Mouse (Mus musculus): ENCODE measurements around the gene Olfr522. TPM values are rescaled to one million over a fixed set of nuclear protein-coding genes. Genes with fewer than 3 reads are reported as not detected.
A peak's percentile ranks its signal among the peaks of the same experiment; 100 is the strongest.
"Not testable (repeated sequence)": the region's sequence is repeated elsewhere in the genome, so short reads cannot be mapped to it uniquely, and the experiment has no call there.

The Olfr522 gene
- total RNA-seq, 2 experiments from 2014 or later: not detected

DNA sequence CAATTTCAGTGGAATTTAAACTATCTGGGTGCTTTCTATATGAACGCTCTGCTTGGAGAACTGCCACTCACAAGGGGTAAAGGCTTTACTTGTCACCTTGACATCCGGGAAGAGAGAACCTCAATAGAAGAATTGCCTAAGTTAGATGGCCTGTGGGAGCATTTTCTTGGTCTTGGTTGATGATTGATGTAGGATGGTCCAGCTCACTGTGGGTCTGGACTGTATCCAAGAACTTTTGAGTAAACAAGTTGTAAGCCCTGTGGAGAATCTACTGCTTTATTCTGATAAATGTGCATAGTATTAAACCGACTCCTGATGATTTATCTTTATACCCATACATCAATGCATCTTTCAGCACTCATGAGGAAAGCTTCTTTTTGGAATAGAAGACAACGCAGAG is 4.8 kb upstream of the Olfr522 start:
- ATAC-seq (replicated peaks; ENCODE audit: low FRiP score, poor library complexity, severe bottlenecking): no peak

DNA sequence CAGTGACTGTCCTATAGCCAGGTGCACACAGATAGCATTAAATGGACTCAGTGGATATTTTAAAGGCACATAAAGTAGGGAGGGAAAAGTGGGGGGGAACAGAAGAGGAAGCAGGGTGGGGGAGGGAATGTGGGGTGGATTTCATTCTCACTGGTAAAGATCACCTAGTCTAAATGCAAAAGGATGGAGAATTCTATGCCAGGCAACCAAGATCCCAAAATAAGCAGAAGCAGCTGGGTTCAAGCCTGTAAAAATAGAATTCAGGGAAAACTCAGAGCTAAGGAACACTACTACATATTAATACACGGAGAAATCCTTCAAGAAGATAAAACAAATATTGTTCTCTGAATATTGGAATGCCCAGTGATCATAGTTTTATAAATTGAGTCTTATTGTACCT is 3.4 kb upstream of the Olfr522 start:
- no peak for ATAC-seq (replicated peaks; ENCODE audit: low FRiP score, poor library complexity, severe bottlenecking)

DNA sequence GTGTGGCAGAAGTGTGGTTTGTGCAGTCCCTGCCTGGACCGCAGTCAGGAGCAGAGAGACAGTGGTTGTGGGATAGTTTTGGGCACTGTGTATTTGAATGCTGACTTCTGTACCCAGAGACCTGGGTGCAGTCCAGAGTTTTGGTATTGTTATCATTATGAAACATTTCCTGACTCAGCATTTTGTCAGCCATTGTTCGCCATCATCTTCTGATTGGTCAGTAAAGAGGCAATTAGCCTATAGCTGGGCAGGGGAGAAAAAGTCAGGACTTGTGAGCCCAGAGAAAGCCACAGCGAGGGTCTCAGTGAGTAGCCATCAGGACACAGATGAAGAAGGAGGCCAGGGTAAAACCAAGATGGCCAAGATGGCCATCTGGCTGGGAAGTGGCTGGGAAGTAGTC is 4.2 kb downstream of the Olfr522 start:
- no peak for ATAC-seq (replicated peaks; ENCODE audit: low FRiP score, poor library complexity, severe bottlenecking)

DNA sequence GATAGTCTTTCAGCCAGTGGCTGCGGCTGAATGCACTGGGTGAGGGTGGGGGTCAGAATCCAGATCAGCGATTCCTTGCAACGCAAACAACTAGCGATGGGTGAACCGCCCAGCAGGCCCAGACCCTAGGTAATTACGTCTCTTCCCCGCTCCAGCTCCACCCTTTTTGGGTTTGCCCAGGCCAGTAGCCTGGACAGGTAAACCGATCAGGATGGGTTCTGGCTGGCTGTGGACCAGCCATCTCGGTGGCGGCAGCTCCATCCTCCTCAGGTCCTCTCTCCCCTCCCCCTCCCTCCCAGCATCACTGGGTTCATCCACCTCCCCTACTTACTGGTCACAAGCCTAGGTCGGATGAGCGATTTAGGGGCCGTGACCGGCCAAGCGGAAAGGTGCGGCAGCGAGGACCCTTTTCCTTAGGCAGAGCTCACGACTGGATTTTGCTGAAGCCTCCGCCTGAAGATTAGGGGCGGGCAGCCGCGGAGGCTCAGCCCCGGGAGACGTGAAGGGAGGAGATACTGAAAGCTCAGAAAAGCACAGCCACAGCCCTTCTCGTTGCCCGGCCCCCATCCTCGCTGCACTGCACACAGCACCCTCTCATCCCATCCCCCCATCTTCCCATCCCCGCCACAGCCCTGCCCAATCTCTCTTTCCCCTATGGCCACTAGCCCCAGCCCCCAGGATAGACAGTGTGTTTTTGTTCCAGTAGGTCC is 10.2 kb downstream of the Olfr522 start, which contains the start of gene Sprn:
TSS of gene Sprn (minus strand) at position 660 of the 710 bp plus-strand sequence.
- no peak for ATAC-seq (replicated peaks; ENCODE audit: low FRiP score, poor library complexity, severe bottlenecking)

DNA sequence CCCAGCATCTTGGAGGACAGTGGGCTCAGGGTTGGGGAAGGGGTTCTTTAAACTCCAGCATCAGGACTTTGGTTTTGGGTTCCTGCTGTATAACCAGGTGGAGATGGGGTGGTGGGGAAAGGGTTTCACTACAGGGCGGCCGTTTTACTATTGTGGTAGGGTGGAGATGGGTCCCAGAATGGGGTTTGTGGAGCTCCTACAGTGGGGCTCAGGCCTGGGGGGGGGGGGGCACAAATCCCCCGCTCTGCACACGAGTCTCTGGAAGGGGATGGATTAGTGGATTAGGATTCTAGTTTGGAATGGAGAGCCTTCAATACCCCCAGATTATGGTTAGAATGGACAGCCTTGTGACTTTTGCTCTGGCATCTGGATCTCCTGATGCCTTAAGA is 10.7 kb downstream of the Olfr522 start:
- no peak for ATAC-seq (replicated peaks; ENCODE audit: low FRiP score, poor library complexity, severe bottlenecking)

DNA sequence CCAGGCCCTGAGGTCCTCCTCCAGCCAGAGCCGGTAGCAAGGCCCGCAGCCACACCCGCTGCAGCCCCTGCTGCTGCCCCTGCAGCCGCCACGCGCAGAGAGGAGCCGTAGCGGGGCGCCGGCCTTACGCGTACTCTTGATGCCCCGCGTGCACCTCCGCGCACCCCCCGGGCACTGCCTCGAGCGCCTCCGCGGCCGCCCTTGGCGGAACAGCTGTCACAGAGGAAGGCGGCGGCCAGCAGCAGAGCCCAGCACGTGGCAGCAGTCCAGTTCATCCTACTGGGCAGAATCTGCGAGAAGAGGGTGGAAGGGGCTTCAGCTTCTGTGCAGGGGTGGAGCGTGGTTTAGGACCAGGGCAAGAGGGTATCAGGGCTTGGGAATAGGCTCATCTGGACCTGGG is 11.2 kb downstream of the Olfr522 start:
- ATAC-seq (replicated peaks; ENCODE audit: low FRiP score, poor library complexity, severe bottlenecking): no peak

DNA sequence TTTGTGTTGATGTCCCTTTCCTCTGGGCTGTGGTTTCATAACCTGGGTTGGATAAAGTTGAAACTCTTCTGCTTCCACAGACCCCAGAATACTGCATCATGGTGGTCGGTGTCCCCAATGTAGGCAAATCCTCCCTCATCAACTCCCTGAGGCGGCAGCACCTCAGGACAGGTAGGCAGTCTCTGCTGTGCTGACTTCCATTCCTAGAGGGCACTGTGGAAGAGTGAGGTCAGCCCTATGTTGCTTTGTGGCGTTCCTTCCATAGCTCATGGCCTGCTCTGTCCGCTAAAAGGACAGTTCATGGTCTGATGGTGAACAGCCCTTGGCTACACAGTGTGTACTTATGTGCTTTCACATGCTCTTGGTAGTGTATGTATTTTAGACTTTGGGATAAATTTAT is 20.0 kb downstream of the Olfr522 start:
- ATAC-seq (replicated peaks; ENCODE audit: low FRiP score, poor library complexity, severe bottlenecking): no peak

DNA sequence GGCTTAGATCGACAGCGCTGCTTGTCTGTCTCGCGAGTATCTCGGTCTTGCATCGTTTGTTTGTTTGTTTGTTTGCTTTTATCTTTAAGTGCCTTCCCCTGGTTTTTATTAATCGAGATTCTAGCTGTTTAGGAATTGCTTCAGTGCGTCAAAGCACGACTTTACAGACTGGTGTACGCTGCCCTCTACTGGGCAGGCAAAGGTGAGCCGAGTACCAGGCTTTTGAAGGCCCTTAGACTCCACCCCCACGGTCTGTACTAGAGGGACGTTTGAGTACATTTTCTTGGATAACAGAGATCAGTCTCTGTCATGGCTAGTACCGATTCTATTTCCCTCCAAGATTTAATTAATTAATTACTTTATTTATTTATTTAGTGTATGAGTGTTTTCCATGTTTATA is 23.2 kb downstream of the Olfr522 start:
- no peak for ATAC-seq (replicated peaks; ENCODE audit: low FRiP score, poor library complexity, severe bottlenecking)

DNA sequence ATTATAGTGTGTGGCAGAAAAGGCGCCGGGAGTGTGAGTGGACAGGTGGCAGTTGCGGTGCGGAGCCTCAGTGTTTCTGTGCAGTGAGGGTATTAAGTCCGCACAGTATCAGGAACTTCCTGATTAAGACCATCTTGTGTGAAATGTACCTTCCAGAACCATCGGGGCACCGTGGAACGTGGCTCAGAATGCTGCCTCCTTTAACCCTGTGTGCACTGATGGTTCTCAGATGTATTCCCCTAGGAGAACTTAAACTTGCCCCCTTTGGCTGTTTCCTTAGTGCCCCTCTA is 26.6 kb downstream of the Olfr522 start:
- no peak; the same call in 1 of the 2 replicates for ATAC-seq (replicated peaks; ENCODE audit: low FRiP score, poor library complexity, severe bottlenecking)

DNA sequence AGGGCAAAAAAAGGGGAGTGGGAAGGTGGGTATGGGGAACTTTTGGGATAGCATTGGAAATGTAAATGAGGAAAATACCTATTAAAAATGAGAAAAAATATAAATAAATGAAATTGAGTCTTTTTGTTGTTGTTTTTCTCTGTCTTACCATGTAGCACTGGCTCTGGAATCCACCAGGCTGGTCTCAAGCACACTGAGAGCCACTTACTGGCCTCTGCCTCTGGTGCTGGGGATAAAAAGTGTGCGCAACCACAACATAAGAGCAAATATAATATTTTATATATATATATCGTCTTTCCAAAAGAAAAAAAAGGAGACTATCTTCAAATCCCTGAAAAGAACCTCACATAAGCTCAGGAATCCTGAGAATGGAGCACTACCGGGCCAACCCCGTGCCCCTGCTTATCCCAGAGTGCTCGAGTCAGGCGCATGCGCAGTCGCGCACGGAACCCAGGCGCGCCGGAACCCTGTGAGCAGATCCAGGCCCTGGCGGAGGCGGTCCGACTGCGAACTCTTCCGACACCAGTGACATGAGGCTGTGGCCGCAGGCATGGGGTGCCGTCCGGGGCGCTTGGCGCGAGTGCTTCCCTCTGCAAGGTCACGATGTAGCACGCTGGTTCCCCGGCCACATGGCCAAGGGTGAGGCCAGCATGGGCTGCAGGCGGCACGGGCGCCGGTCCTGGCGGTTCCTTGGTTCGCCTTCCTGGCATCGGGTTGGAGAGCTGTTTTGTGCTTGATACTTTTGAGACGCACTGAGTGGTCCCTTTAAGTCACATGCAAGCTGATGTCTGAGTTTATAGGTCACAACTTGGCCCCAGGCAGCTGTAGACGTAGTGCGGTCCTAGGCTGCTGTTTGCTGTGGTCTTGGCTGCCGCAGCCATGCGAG is 27.2 kb downstream of the Olfr522 start, which contains the start of gene Mtg1:
TSS of gene Mtg1 (plus strand) at position 430 of the 886 bp plus-strand sequence.
- ATAC-seq (replicated peaks; ENCODE audit: low FRiP score, poor library complexity, severe bottlenecking): peak; percentile 93

DNA sequence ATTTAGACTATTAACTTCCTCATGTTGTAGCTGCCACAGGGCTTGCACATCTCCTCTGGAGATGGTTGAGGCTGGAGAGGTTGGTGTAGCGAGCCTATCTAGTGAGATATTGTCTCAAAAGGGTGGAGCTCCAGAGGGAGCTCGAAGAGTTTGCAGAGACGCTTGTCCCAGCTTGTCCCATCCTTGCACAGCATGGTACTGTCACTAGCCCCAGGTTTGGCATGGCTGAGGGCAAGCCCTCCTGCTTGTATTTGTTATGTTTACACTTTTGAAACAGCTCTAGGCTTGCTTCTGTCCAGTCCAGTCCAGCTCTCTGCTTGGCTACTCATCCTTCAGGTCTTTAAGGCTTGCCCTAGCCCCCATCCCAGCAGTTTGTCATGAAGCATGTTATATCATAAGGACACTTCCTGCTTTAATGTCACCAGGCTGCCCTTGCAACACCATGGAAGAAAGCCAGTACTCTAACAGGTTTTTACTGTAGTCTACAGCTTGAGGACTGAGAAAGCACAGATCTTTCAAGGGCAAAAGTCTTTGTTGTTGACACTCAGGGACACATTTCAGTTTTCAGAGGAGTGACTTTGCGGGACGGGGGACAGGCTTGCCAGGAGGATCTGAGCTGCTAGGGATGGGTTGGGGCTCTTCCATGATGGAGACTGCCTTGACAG is 29.3 kb downstream of the Olfr522 start:
- no peak for ATAC-seq (replicated peaks; ENCODE audit: low FRiP score, poor library complexity, severe bottlenecking)

DNA sequence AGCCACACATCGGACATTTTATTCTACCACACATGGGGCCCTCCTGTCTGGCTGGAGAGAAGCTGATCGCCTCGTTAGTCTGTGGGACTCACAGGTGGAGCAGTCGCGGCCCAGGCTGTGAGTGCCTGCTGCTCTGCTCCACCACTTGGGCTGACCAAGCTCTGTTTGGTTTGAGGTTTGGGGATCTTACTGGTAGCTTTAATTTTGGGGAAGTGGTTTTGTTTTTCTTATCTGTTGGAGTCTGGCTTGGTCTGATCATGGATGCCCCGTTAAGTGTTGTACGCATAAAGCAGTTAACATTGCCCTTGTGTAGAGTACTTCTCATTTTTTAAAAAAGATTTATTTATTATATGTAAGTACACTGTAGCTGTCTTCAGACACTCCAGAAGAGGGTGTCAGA is 30.5 kb downstream of the Olfr522 start:
- ATAC-seq (replicated peaks; ENCODE audit: low FRiP score, poor library complexity, severe bottlenecking): not testable (repeated sequence)

DNA sequence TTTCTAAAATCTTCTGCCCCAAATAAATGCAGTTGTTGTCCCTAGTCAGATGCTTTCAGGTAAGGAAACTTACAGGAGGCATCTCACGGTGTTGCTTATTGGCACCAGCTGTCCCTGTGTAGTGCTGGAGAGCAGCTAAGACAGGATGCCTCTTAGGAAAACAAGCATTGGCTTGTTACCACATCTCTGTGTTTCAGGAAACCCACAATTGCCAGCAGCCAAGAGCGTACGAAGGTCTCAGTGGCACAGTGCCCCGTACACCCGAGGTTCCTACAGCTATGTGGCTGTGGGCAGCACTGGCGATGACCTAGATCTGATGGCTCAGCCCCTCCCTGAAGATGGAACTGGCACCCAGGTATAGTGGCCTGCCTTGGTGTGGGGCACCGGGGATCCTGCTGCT is 32.4 kb downstream of the Olfr522 start:
- ATAC-seq (replicated peaks; ENCODE audit: low FRiP score, poor library complexity, severe bottlenecking): not testable (repeated sequence)

DNA sequence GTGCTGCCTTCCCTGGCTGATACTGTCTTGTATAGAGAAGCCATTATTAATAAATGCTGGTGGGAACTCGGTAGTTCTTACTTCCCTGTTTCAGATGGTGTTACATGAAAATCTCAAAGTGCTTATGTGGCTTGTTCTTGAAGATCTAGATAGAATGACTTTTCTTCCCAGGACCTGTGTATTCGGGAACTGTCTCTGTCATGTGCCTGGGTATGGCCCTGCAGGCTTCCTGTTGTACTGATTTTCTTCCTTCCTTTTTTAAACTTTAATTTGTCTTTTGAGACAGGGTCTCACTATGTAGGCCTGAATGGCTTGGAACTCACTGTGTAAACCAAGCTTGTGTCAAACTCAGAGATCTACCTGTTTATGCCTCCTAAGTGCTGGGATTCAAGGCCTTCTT is 36.7 kb downstream of the Olfr522 start:
- no peak for ATAC-seq (replicated peaks; ENCODE audit: low FRiP score, poor library complexity, severe bottlenecking)

DNA sequence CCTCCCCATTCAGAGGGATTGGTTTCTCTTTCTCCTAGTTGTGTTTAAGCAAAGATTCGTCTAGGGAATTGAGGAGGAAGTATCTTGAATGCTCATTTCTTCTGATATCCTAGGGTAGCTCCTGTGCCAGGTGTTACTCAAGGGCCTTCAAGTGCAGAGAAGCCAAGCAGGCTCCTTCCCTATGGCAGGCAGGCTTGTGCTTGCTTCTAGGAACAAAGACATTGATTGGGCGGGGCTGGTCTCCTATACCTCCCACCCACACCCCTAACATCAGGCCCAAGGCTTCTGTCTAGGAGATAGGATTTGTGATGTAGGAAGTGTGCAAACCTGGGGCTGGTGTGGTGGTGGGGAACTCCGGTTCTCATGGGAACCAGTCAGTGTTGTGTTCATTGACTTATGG is 37.6 kb downstream of the Olfr522 start:
- ATAC-seq (replicated peaks; ENCODE audit: low FRiP score, poor library complexity, severe bottlenecking): no peak

DNA sequence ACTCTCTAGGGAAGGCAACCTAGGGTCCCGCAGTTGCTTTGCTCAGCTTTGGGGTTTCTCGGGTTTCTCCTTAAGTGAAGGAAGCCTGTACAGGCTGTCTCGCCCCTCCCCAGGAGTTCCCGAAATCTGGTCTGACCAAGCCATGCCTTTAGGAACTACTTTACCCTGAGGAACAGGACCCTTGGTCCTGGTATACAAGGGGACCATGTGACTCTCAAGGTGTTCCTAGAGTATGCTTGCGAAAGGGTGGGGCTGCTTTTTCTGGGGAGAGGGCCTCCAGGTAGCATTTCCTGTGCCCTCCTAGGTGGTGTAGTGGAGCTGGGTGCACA is 38.6 kb downstream of the Olfr522 start:
- no peak for ATAC-seq (replicated peaks; ENCODE audit: low FRiP score, poor library complexity, severe bottlenecking)

DNA sequence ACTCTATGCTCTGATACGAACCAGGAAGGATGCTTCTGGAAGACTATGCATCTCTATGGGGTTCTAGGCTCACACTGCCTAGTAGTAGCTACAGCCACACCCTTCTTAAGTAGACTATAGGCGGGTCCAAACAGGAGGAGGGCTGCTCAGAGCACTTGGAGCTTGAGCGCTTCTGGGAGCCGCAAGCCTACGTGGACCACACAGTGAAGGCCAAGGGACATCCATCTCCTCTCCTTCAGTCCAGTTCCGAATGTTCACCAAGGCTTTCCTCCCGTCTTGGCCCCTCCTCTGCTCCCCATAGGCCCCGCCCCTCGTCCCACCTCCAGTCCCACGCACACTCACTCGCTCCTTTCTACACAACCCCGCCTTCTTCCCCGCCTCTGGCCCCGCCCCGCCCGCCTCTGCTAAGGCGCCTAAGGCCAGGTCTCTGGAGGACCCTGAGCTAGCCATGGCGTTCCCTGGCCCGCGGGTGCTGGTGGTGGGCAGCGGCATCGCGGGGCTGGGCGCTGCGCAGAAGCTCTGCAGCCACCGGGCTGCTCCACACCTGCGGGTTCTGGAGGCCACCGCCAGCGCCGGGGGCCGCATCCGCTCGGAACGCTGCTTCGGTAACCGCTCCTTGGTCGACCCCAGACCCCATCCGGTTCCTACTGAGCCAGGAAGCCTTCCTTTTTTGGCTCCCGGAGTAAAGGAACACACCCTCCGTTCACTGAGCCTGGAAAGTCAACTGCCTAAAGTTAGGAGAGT is 39.1 kb downstream of the Olfr522 start:
- ATAC-seq (replicated peaks; ENCODE audit: low FRiP score, poor library complexity, severe bottlenecking): peak; percentile 96

DNA sequence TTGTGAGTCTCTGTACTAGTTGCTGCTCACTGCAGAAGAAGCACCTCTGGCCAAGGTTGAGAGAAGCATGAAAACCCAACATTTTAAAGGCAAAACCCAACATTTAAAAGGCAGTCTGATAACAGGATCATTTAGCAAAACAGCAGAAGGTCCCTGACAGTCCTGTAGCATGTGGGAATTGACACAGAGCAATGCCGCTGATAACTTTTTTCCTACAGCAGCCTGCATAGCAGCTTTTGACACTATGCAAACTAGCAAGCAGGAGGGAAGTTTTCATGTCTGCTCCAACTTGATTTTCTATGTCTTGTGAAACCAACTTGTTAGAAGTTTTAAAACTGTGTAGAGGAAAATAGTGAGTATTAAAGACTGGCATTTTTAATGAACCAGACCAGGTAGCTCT is 40.2 kb downstream of the Olfr522 start:
- no peak for ATAC-seq (replicated peaks; ENCODE audit: low FRiP score, poor library complexity, severe bottlenecking)

DNA sequence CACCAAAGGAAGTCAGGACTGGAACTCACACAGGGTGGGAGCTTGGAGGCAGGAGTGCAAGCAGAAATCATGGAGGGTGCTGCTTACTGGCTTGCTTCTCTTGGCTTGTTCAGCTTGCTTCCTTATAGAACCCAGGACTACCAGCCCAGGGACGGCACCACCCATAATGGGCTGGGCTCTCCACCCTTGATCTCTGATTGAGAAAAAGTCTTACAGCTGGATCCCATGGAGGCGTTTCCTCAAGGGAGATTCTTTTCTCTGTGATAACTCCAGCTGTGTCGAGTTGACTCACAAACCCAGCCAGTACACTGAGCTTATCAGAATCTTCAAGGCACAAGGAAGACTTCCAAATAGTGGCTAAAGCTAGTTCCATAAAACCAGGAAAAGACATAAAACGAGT is 41.8 kb downstream of the Olfr522 start:
- ATAC-seq (replicated peaks; ENCODE audit: low FRiP score, poor library complexity, severe bottlenecking): no peak

DNA sequence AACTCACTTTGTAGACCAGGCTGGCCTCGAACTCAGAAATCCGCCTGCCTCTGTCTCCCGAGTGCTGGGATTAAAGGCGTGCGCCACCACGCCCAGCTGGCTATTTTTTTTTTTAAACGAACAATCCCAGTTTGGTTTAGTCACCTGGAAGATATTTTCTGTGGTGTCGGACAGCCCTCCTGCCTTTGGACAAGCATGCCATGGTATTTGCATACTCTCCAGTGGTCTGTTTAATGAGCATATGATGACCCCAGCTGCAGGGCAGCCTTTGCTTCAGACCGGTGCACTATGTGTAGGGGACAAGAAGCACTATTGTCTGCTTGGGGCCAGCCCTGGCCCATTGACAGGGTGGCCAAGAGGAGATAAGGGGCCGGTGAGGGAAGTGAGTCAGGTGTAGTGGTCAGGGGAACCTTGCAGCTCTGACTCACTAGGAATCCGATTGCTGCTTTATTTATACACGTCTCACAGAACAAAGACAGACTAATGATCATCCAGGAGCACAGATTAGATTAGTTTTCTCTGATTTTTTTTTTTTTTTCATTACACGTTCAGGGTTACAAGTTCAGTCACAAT is 43.1 kb downstream of the Olfr522 start:
- no peak for ATAC-seq (replicated peaks; ENCODE audit: low FRiP score, poor library complexity, severe bottlenecking)
